Comparison of ENCODE assay signal across 17 mouse cellular contexts in the genomic region with DNA sequence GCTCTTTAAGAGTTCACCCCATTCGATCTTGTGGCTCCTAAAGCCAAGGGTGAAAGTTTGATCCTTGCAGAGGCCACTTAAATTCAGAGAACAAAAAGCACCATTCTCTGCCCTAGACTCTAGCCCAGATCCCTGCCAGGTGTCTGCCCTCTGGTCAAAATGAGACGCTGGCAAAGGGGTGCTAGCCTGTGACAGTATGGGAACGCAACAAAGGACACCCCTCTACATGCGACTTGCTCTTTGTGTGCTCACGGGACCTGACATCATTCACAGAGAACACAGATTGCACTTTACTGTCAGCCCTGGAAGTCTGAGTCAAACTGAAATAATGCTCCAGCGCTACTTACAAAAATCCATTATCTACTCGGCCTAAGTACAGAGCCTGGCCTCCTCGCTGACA. TPM values are rescaled to one million over a fixed set of nuclear protein-coding genes. Genes with fewer than 3 reads are reported as not detected.
DNase-seq lines count a peak whose midpoint lies in the region; ATAC-seq and TF ChIP-seq lines count a peak whose summit lies in the region.
"Had no signal": no experiment of that assay in that cellular context is flagged by ENCODE, and none has a peak within 500 bp of the region (broad histone marks: within the 10 kb centered on the region; RNA-seq: fewer than 3 reads in every experiment).

No protein-coding gene starts in this region.

- ATAC-seq in neural tube, embryonic 14.5 days (ENCODE audit: low read depth): peak; percentile 62
- ATAC-seq in stomach, postnatal 0 days (ENCODE audit: low FRiP score, low TSS enrichment): no peak
- ATAC-seq: Patski had no signal

- H3K9ac ChIP-seq in liver, adult 2 months (ENCODE audit: low read depth, low read length): no peak overlapping the region
- no peak overlapping the region for H3K9ac ChIP-seq in neural tube, embryonic 14.5 days (replicated peaks; ENCODE audit: low read depth, low read length)
- no peak overlapping the region for H3K9ac ChIP-seq in stomach, postnatal 0 days (ENCODE audit: low read length)
- H3K9ac ChIP-seq: limb, embryonic 13.5 days; lung, embryonic 14.5 days had no signal

- TF ChIP-seq POLR2A in liver, adult 2 months (IDR thresholded peaks at IDR 0.05; ENCODE audit: extremely low read depth, insufficient read depth, low read length): no peak
- no peak for TF ChIP-seq POLR2A in lung, adult 2 months (IDR thresholded peaks at IDR 0.05; ENCODE audit: borderline replicate concordance, extremely low read depth, low read depth, low read length)

- intact Hi-C loops in gastrocnemius, adult 2 months (cut with DNase I): no loop called here
- intact Hi-C loops in gastrocnemius, postnatal 14 days (cut with DNase I; ENCODE audit: low total_unique reads): no loop called here

- H3K9me3 ChIP-seq in neural tube, embryonic 14.5 days (ENCODE audit: control insufficient read depth, low read length): no peaks in the 10 kb centered on the region
- H3K9me3 ChIP-seq in stomach, postnatal 0 days (ENCODE audit: control insufficient read depth, low read length): no peaks in the 10 kb centered on the region
- H3K9me3 ChIP-seq: limb, embryonic 13.5 days had no signal

- no peak for DNase-seq in gastrocnemius, adult 2 months
- no peak for DNase-seq in gastrocnemius, postnatal 14 days
- peak; percentile 71 for DNase-seq in liver, adult 2 months (ENCODE audit: extremely low read depth, low read depth, low spot score)
- DNase-seq in liver: no peak
- DNase-seq in mesoderm, embryonic 11.5 days (ENCODE audit: low read depth, low spot score): peak; percentile 8
- DNase-seq in stomach, postnatal 0 days (ENCODE audit: low spot score): no peak
- no peak for DNase-seq in lung, adult 2 months
- DNase-seq: cerebellum, adult 2 months; heart, postnatal 4 days; kidney, adult 11 months; kidney, postnatal 14 days; layer of hippocampus, postnatal 36 days; lung, embryonic 14.5 days had no signal

- no peak overlapping the region for H3K4me2 ChIP-seq in neural tube, embryonic 14.5 days (ENCODE audit: low read depth, low read length)
- no peak overlapping the region for H3K4me2 ChIP-seq in stomach, postnatal 0 days (replicated peaks; ENCODE audit: low read depth)
- H3K4me2 ChIP-seq: limb, embryonic 13.5 days; lung, embryonic 14.5 days had no signal

- peaks cover 9% of the 10 kb centered on the region; the same call in 1 of the 2 replicates for H3K4me1 ChIP-seq in liver, adult 2 months (ENCODE audit: control insufficient read depth, insufficient read depth, low read length)
- H3K4me1 ChIP-seq in neural tube, embryonic 14.5 days (ENCODE audit: control insufficient read depth, insufficient read depth, low read length): no peaks in the 10 kb centered on the region
- H3K4me1 ChIP-seq in stomach, postnatal 0 days (replicated peaks; ENCODE audit: control insufficient read depth, insufficient read depth): no peaks in the 10 kb centered on the region
- H3K4me1 ChIP-seq in lung, adult 2 months (ENCODE audit: control insufficient read depth, insufficient read depth, low read length): no peaks in the 10 kb centered on the region

- H3K36me3 ChIP-seq in liver, adult 2 months (ENCODE audit: control insufficient read depth, insufficient read depth, low read length): no peaks in the 10 kb centered on the region
- no peaks in the 10 kb centered on the region for H3K36me3 ChIP-seq in neural tube, embryonic 14.5 days (ENCODE audit: control insufficient read depth, insufficient read depth, low read length)
- H3K36me3 ChIP-seq in stomach, postnatal 0 days (ENCODE audit: control insufficient read depth, insufficient read depth, low read length): no peaks in the 10 kb centered on the region
- H3K36me3 ChIP-seq: limb, embryonic 13.5 days had no signal

- H3K27me3 ChIP-seq in liver, adult 2 months (ENCODE audit: control insufficient read depth, insufficient read depth, low read length): no peaks in the 10 kb centered on the region
- H3K27me3 ChIP-seq in neural tube, embryonic 14.5 days (ENCODE audit: control insufficient read depth, insufficient read depth, low read length): no peaks in the 10 kb centered on the region
- no peaks in the 10 kb centered on the region for H3K27me3 ChIP-seq in stomach, postnatal 0 days (ENCODE audit: control insufficient read depth, insufficient read depth, low read length)
- H3K27me3 ChIP-seq: limb, embryonic 13.5 days had no signal

- 29% methylated on average over 8 of the region's 8 CpGs for WGBS in liver, adult 2 months
- WGBS in neural tube, embryonic 14.5 days: 30% methylated on average over 8 of the region's 8 CpGs
- WGBS in stomach, postnatal 0 days: 49% methylated on average over 8 of the region's 8 CpGs
- WGBS in lung, adult 2 months: 64% methylated on average over 8 of the region's 8 CpGs

- H3K27ac ChIP-seq in gastrocnemius, adult 2 months: peak overlapping the region; percentile 88; the same call in 1 of the 2 replicates
- H3K27ac ChIP-seq in liver, adult 2 months (replicated peaks; ENCODE audit: insufficient read depth, low read depth, low read length): no peak overlapping the region; the same call in 1 of the 2 replicates
- H3K27ac ChIP-seq in neural tube, embryonic 14.5 days (ENCODE audit: low read depth, low read length): no peak overlapping the region
- H3K27ac ChIP-seq in stomach, postnatal 0 days (replicated peaks): no peak overlapping the region
- H3K27ac ChIP-seq: limb, embryonic 13.5 days had no signal

- TF ChIP-seq EP300 in stomach, postnatal 0 days (optimal IDR thresholded peaks at IDR 0.05): no peak

- TF ChIP-seq CTCF in gastrocnemius, adult 2 months (IDR thresholded peaks at IDR 0.05): no peak
- TF ChIP-seq CTCF in liver, adult 2 months (IDR thresholded peaks at IDR 0.05; ENCODE audit: low read depth, low read length): no peak
- no peak for TF ChIP-seq CTCF in stomach, postnatal 0 days (IDR thresholded peaks at IDR 0.05; ENCODE audit: low read depth)
- TF ChIP-seq CTCF in lung, adult 2 months (IDR thresholded peaks at IDR 0.05; ENCODE audit: insufficient read depth, low read length): no peak

- no peaks in the 10 kb centered on the region for H3K79me2 ChIP-seq in liver, adult 2 months (ENCODE audit: control insufficient read depth, insufficient read depth, low read length)

- no peak overlapping the region for H3K4me3 ChIP-seq in gastrocnemius, adult 2 months
- H3K4me3 ChIP-seq in liver, adult 2 months (ENCODE audit: insufficient read depth, low read depth, low read length): no peak overlapping the region
- H3K4me3 ChIP-seq in neural tube, embryonic 14.5 days (ENCODE audit: low read depth, low read length): no peak overlapping the region
- no peak overlapping the region for H3K4me3 ChIP-seq in stomach, postnatal 0 days (ENCODE audit: low read depth, low read length)
- no peak overlapping the region for H3K4me3 ChIP-seq in lung, adult 2 months (replicated peaks; ENCODE audit: extremely low read depth, low read depth, low read length)
- H3K4me3 ChIP-seq: limb, embryonic 13.5 days had no signal

RNA-seq across cellular contexts. Expression of gene Mstn, which starts 0.9 kb away (rescaled TPM):
- total RNA-seq in gastrocnemius, adult 2 months (2021): 10 to 100 TPM; 34.7 to 67.0 TPM
- total RNA-seq in gastrocnemius, postnatal 14 days (2021): 10 to 100 TPM; 27.3 to 36.4 TPM
- total RNA-seq in liver, adult 2 months (2014; rRNA removed): not detected in 2 replicates
- not detected in 2 replicates for polyA plus RNA-seq in liver, adult 2 months (2012; rRNA removed)
- 0.32 and 0.40 TPM in 2 replicates for polyA plus RNA-seq in neural tube, embryonic 14.5 days (2014; fragmentation: Nextera tagmentation; extraction: Ambion mirVana)
- 0.25 and 0.80 TPM in 2 replicates for polyA plus RNA-seq in stomach, postnatal 0 days (2015; fragmentation: Nextera tagmentation; extraction: Ambion mirVana)
- polyA plus RNA-seq in lung, adult 2 months (2012; rRNA removed): 0.25 TPM in 1 of 2 replicates, not detected in the other
- total RNA-seq: megakaryocyte, adult 5-6 weeks had no signal
- polyA plus RNA-seq: lung, embryonic 14.5 days; Patski had no signal

RNA-seq across cellular contexts. Expression of gene 1700019D03Rik, which starts 40.5 kb away (rescaled TPM):
- 1 to 10 TPM; 1.0 to 1.1 TPM for total RNA-seq in gastrocnemius, adult 2 months (2021)
- total RNA-seq in gastrocnemius, postnatal 14 days (2021): 1 to 10 TPM; 1.3 to 2.0 TPM
- total RNA-seq in liver, adult 2 months (2014; rRNA removed): not detected in 2 replicates
- polyA plus RNA-seq in liver, adult 2 months (2012; rRNA removed): not detected in 2 replicates
- 3.1 and 3.8 TPM in 2 replicates for polyA plus RNA-seq in neural tube, embryonic 14.5 days (2014; fragmentation: Nextera tagmentation; extraction: Ambion mirVana)
- polyA plus RNA-seq in stomach, postnatal 0 days (2015; fragmentation: Nextera tagmentation; extraction: Ambion mirVana): 8.4 and 10.2 TPM in 2 replicates
- 0.42 and 1.4 TPM in 2 replicates for polyA plus RNA-seq in lung, adult 2 months (2012; rRNA removed)

Comparison
In these comparisons a context has a peak if more than half of its experiments do, and no peak if none do; other contexts are left out.
1. DNase-seq: peak in liver, adult 2 months (single experiment) and mesoderm, embryonic 11.5 days (single experiment); none in gastrocnemius, adult 2 months (single experiment), gastrocnemius, postnatal 14 days (single experiment), liver (single experiment), stomach, postnatal 0 days (single experiment) and lung, adult 2 months (single experiment).